ENCODE assay signal across 10 mouse cellular contexts in the genomic region with DNA sequence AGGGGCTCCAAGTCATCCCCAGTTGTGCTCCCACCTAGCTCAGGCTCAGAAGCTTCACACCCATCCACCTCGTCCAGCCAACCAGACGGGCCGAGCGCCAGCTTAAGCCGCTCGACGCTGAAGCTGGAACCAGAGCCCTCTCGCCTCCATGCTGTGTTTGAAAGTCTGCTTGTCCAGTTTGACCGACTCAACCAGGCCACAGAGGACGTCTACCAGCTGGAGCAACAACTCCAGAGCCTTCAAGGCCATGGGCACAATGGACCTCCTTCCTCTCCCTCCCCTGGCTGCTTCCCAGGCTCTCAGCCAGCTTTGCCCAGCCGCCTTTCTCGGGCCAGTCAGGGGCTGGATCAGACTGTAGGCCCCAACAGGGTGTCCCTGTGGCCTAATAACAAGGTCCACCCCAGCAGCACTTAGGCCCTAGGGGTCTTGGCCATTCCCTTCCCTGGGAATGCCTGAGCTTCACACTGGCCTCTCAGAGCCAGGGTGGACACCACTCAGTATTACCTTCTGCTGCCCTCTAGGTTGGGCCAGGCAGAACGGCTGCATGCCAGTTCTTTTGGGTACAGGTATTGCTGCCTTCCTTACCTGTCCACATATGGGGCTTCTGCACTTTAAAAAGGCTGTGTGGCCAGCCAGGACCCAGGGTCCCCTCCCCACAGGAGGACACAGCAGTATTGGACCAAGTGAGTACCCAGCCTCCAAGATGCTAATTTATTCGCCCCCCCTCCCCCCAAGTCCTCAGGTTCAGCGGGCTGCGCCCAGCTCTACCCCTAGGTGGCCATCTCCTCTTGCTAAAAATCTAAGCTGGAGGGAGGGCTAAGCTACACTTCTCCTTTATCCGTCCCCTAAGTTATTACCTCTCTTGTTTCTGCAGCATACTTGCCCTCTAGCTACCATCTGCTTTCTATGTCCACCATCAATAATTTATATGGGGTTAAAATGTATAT. TPM values are rescaled to one million over a fixed set of nuclear protein-coding genes. Genes with fewer than 3 reads are reported as not detected.
DNase-seq lines count a peak whose midpoint lies in the region; ATAC-seq lines count a peak whose summit lies in the region.
"Had no signal": no experiment of that assay in that cellular context is flagged by ENCODE, and none has a peak within 500 bp of the region (broad histone marks: within the 10 kb centered on the region; RNA-seq: fewer than 3 reads in every experiment).

No protein-coding gene starts in this region.

- H3K4me1 ChIP-seq in hindbrain, embryonic 11.5 days (replicated peaks; ENCODE audit: control insufficient read depth, insufficient read depth, low read length), result no peaks in the 10 kb centered on the region
- no peaks in the 10 kb centered on the region for H3K4me1 ChIP-seq in hindbrain, embryonic 10.5 days (replicated peaks)
- H3K4me1 ChIP-seq: heart, embryonic 13.5 days; limb, embryonic 12.5 days had no signal

- peaks cover 17% of the 10 kb centered on the region for H3K36me3 ChIP-seq in hindbrain, embryonic 11.5 days (ENCODE audit: control insufficient read depth, insufficient read depth, low read length)
- peaks cover 100% of the 10 kb centered on the region for H3K36me3 ChIP-seq in hindbrain, embryonic 10.5 days

- 79% methylated on average over 17 of the region's 17 CpGs for WGBS in hindbrain, embryonic 11.5 days
- 81% methylated on average over 17 of the region's 17 CpGs for WGBS in hindbrain, embryonic 10.5 days

- peak; percentile 15 for DNase-seq in hindbrain, embryonic 11.5 days (ENCODE audit: low spot score)
- no peak for DNase-seq in hindbrain, embryonic 10.5 days (ENCODE audit: low spot score)
- DNase-seq in ovary, postnatal 36 days (ENCODE audit: low spot score), result peak; percentile 45
- no peak for DNase-seq in ovary, postnatal 14 days (ENCODE audit: low spot score)
- peak; percentile 71 to 74 for DNase-seq in cerebellum, postnatal 10 days
- peak; percentile 59 for DNase-seq in testis, postnatal 10 days (ENCODE audit: low spot score)
- DNase-seq in frontal cortex, adult 2 months (ENCODE audit: extremely low spot score in 1 of 2, low spot score in 1 of 2), result no peak
- DNase-seq in right cerebral cortex, postnatal 4 days, result no peak

- H3K27ac ChIP-seq in hindbrain, embryonic 11.5 days (ENCODE audit: low read depth, low read length), result no peak overlapping the region
- H3K27ac ChIP-seq in hindbrain, embryonic 10.5 days, result no peak overlapping the region
- H3K27ac ChIP-seq: heart, embryonic 13.5 days; limb, embryonic 12.5 days had no signal

- no peaks in the 10 kb centered on the region for H3K9me3 ChIP-seq in hindbrain, embryonic 11.5 days (ENCODE audit: control insufficient read depth, low read length)
- H3K9me3 ChIP-seq in hindbrain, embryonic 10.5 days, result no peaks in the 10 kb centered on the region
- H3K9me3 ChIP-seq: heart, embryonic 13.5 days; limb, embryonic 12.5 days had no signal

- no peak overlapping the region for H3K9ac ChIP-seq in hindbrain, embryonic 11.5 days (ENCODE audit: low read depth, low read length)
- H3K9ac ChIP-seq: heart, embryonic 13.5 days; limb, embryonic 12.5 days had no signal

- ATAC-seq in hindbrain, embryonic 11.5 days (ENCODE audit: low FRiP score), result no peak

- H3K4me3 ChIP-seq in hindbrain, embryonic 11.5 days (ENCODE audit: low read depth, low read length), result no peak overlapping the region
- H3K4me3 ChIP-seq in hindbrain, embryonic 10.5 days, result no peak overlapping the region
- H3K4me3 ChIP-seq: heart, embryonic 13.5 days; limb, embryonic 12.5 days had no signal

- H3K4me2 ChIP-seq in hindbrain, embryonic 11.5 days (replicated peaks; ENCODE audit: low read depth, low read length), result no peak overlapping the region
- H3K4me2 ChIP-seq: heart, embryonic 13.5 days; limb, embryonic 12.5 days had no signal

- no peaks in the 10 kb centered on the region for H3K27me3 ChIP-seq in hindbrain, embryonic 11.5 days (ENCODE audit: control insufficient read depth, insufficient read depth, low read length)
- H3K27me3 ChIP-seq in hindbrain, embryonic 10.5 days (ENCODE audit: insufficient read depth, poor library complexity, severe bottlenecking), result no peaks in the 10 kb centered on the region
- H3K27me3 ChIP-seq: heart, embryonic 13.5 days; limb, embryonic 12.5 days had no signal

RNA-seq across cellular contexts. Expression of gene Tsc2, which starts 37.0 kb away (rescaled TPM):
- 46.5 and 53.6 TPM in 2 replicates for polyA plus RNA-seq in hindbrain, embryonic 11.5 days (2014; fragmentation: Nextera tagmentation; extraction: Ambion mirVana)
- polyA plus RNA-seq in hindbrain, embryonic 10.5 days (2016; fragmentation: Nextera tagmentation; extraction: Ambion mirVana), result 64.1 and 86.9 TPM in 2 replicates
- polyA plus RNA-seq in frontal cortex, adult 2 months (2012; rRNA removed), result 175 and 194 TPM in 2 replicates

RNA-seq across cellular contexts. Expression of gene Nthl1, which starts 37.1 kb away (rescaled TPM):
- 12.0 and 16.2 TPM in 2 replicates for polyA plus RNA-seq in hindbrain, embryonic 11.5 days (2014; fragmentation: Nextera tagmentation; extraction: Ambion mirVana)
- 19.9 and 27.1 TPM in 2 replicates for polyA plus RNA-seq in hindbrain, embryonic 10.5 days (2016; fragmentation: Nextera tagmentation; extraction: Ambion mirVana)
- polyA plus RNA-seq in frontal cortex, adult 2 months (2012; rRNA removed), result 8.8 and 10.7 TPM in 2 replicates

RNA-seq across cellular contexts. Expression of gene Pkd1, which starts 45.8 kb away (rescaled TPM):
- 16.0 and 22.2 TPM in 2 replicates for polyA plus RNA-seq in hindbrain, embryonic 11.5 days (2014; fragmentation: Nextera tagmentation; extraction: Ambion mirVana)
- 11.9 and 21.7 TPM in 2 replicates for polyA plus RNA-seq in hindbrain, embryonic 10.5 days (2016; fragmentation: Nextera tagmentation; extraction: Ambion mirVana)
- polyA plus RNA-seq in frontal cortex, adult 2 months (2012; rRNA removed), result 85.1 and 85.3 TPM in 2 replicates

RNA-seq across cellular contexts. Expression of gene Slc9a3r2, which starts 54.7 kb away (rescaled TPM):
- 36.0 and 36.3 TPM in 2 replicates for polyA plus RNA-seq in hindbrain, embryonic 11.5 days (2014; fragmentation: Nextera tagmentation; extraction: Ambion mirVana)
- polyA plus RNA-seq in hindbrain, embryonic 10.5 days (2016; fragmentation: Nextera tagmentation; extraction: Ambion mirVana), result 34.2 and 39.2 TPM in 2 replicates
- 80.5 and 83.9 TPM in 2 replicates for polyA plus RNA-seq in frontal cortex, adult 2 months (2012; rRNA removed)

Comparison
In these comparisons a context has a peak if more than half of its experiments do, and no peak if none do; other contexts are left out.
1. DNase-seq: peak in hindbrain, embryonic 11.5 days (single experiment), ovary, postnatal 36 days (single experiment), cerebellum, postnatal 10 days (2 of 2) and testis, postnatal 10 days (single experiment); none in hindbrain, embryonic 10.5 days (single experiment), ovary, postnatal 14 days (single experiment), frontal cortex, adult 2 months (0 of 2) and right cerebral cortex, postnatal 4 days (single experiment).